Mouse (Mus musculus): ENCODE measurements around the gene Npcd. TPM values are rescaled to one million over a fixed set of nuclear protein-coding genes. Genes with fewer than 3 reads are reported as not detected.

The Npcd gene
- not detected for polyA plus RNA-seq (2017; shearing (Covaris generic))

DNA sequence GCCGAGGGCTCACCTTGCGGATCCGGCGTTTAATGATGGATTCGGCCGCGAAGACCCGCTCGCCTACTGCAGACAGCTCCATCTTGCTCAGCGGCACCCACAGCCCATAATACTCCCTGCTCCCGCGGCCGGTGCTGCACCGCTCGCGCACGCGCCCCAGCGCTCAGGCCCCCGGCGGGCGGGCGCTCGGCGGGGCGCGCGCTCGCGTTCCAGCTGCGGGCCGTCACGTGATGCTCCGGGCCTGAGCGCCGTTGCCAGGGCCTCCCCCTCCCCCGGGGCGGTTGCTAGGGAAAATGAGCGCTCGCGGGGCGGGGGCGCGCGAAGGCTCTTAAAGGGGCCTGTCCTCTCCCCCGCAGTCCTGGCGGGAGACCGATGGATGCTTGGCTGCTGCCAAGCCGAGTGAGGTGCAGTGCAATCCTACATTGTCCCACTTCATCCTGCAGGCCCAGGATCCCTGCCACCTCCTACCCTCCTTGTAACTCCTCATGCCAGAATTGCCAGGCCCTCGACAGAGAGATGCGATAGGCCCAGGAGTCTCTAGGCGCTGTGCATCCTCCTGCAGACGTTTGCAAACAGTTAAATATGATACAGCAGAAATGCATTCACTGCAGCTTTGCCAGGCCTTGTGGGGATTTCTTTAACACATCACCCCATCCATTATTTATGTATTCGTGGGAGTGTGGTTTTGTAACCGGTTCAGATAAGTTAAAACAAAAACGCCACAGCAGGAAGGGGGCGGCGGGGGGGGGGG, at the start of gene Npcd, which contains the start of gene Cbx6:
Npcd (minus strand) TSS at position 108 of the 751 bp plus-strand sequence.
Cbx6 (minus strand) TSS at position 559 of the 751 bp plus-strand sequence.

DNA sequence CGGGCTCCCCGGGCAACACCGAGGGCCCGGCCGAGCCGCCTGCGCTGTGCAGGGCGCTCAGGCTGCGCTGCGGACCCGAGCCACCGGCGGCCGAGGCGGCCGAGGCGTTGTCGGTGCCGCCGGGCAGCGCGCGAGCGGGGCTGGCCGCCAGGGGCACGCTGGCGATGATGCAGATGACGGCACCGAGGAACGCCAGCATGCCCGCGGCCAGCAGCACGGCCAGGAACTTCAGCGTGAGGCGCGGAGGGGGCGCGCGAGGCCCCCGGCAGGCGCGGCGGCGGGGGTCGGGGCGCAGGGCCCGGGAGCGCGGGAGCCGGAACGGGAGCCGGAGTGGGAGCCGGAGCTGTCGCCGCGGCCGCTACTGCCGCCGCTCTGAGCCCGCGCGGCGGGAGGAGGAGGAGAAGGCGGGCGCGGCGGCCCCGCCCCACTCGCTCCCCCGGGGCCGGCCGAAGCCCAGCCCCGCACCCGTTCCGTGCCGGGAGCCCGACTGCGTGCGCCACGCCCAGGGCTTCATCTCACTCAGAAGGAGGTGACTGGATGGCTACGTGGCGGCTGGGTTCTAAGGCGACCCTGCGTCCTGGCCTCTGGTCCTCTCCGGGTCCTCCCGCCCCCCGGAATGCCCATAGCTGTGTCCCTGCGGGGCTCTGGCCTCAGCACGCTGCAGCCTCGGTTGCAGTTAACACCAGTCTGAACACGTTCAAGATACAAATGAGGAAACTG, 29.5 kb downstream of the Npcd start, which contains the start of gene Nptxr:
Nptxr (minus strand) TSS at position 415 of the 720 bp plus-strand sequence.

DNA sequence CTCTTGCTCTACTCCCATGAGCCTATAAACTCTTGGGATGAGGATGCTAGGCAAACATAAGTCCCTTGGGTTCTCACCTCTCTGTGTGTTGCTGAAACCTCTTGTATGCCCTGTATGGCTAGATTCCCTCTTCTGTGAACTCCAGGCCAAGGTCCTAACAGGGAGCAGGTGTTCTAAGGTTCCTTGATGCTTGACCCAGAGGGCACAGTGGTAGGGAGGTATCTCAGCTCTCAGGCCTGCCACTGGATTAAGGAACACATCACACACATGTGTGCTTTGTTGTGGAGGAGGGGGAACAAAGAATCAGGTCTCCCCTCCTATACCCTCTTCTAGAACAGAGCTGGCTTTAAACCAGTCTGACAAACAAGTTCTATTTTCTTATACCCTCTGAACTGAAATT, 56.3 kb downstream of the Npcd start, which contains the start of gene Dnal4:
Dnal4 (minus strand) TSS at position 101 of the 400 bp plus-strand sequence.

DNA sequence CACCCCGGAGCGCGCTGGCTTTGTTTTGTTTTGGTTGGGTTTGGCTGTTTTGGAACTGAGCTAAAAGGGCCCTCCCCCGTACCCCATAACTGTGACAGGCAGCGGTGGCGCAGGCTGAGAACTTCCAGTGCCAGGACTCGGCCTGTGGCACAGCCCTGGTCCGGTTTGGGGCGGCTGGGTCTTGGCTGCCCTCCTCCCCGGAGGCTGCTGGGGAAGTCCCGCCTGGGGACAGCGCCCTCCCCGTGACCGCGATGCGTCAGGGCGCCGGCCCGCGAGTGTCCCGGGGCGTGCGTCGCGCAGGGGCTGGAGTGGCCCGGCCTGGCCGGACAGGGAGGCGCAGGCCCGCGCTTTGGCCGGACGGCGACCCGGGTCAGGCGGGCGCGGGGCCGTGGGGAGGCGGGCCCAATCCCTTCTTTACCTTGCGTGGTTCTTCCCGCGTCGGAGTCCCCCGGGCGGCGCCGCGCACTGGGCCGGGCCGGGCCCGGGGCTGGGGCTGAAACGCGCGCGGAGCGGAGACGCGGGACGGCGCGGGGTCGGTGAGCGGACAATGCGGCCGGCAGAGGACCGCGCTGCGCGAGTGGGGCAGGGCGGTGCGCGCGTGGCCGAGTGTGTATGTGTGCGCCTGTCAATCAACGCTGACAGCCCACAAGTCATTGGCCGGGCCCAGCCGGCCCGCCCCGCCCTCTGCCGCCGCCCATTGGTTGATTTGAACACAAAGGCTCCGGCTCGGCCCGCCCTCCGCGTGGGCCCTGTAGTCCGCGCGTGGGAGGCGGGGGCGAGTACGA, 91.9 kb downstream of the Npcd start, which contains the start of gene Sun2:
Sun2 (minus strand) TSS at position 616 of the 785 bp plus-strand sequence.

Other genes with a start within 250 kb of the Npcd start
- not detected for gene Dmc1, start 229.1 kb downstream of the Npcd start, polyA plus RNA-seq (2017; shearing (Covaris generic))
- gene Fam227a, start 175.3 kb downstream of the Npcd start, polyA plus RNA-seq (2017; shearing (Covaris generic)): 0.79 TPM
- 18.3 TPM for gene Cby1, start 175.0 kb downstream of the Npcd start, polyA plus RNA-seq (2017; shearing (Covaris generic))
- gene Tomm22, start 163.4 kb downstream of the Npcd start, polyA plus RNA-seq (2017; shearing (Covaris generic)): 223 TPM
- 4.2 TPM for gene Josd1, start 146.3 kb downstream of the Npcd start, polyA plus RNA-seq (2017; shearing (Covaris generic))
- 77.5 TPM for gene Gtpbp1, start 143.4 kb downstream of the Npcd start, polyA plus RNA-seq (2017; shearing (Covaris generic))
- 11.0 TPM for gene Sun2, start 91.7 kb downstream of the Npcd start, polyA plus RNA-seq (2017; shearing (Covaris generic))
- gene Dnal4, start 56.4 kb downstream of the Npcd start, polyA plus RNA-seq (2017; shearing (Covaris generic)): 13.6 TPM
- gene Nptxr, start 29.5 kb downstream of the Npcd start, polyA plus RNA-seq (2017; shearing (Covaris generic)): 0.44 TPM
- 75.4 TPM for gene Cbx6, start 451 bp upstream of the Npcd start, polyA plus RNA-seq (2017; shearing (Covaris generic))
- 519 TPM for gene Apobec3, start 57.4 kb upstream of the Npcd start, polyA plus RNA-seq (2017; shearing (Covaris generic))
- 103 TPM for gene Cbx7, start 136.9 kb upstream of the Npcd start, polyA plus RNA-seq (2017; shearing (Covaris generic))
- 1.5 TPM for gene Pdgfb, start 180.7 kb upstream of the Npcd start, polyA plus RNA-seq (2017; shearing (Covaris generic))

Data from inflammation-experienced regulatory T-cells, adult 16 weeks (primary cell).